Mouse (Mus musculus) megakaryocyte, embryonic 14.5 days (primary cell): ENCODE measurements at regions not wholly inside any gene's neighbourhood (a gene's known extent, or its start where the extent isn't known, plus 50 kb on each side); places are given as distances from the start of the nearest gene placed in this dataset.

Experiments
- FLI1 ChIP-seq: IDR thresholded peaks from 2 replicates; pipeline ENCODE4 v1.6.1; 2012; ENCODE audit warnings: low read length, inconsistent platforms, mixed read lengths
- GATA1 ChIP-seq: IDR thresholded peaks from 3 replicates; pipeline ENCODE4 v1.6.1; 2012; ENCODE audit warnings: mixed read lengths, low read length, inconsistent platforms, borderline replicate concordance

DNA sequence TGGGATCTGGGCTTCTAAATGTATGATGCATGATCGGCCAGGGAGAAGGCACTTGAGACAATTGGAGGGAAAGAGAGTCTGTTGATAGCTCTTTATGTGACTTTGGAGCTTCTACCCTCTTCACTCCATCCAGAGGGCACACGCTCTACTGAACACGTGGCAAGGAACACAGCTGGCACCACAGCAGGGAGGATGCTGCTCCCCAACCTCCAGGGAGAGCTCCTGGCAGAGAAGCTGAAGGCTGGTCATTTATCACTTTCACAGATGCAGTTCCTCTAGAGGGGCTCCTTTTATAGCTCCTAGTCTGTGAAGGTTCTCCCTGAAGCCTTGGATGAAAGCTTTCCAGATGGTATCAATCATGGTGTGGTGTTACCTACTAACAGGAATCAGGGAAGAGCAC is 1403.9 kb upstream of the Gm7489 start:
- TF ChIP-seq GATA1, result no peak
- no peak for TF ChIP-seq FLI1
